Mouse (Mus musculus): ENCODE data around the gene Tcte2.

DNA sequence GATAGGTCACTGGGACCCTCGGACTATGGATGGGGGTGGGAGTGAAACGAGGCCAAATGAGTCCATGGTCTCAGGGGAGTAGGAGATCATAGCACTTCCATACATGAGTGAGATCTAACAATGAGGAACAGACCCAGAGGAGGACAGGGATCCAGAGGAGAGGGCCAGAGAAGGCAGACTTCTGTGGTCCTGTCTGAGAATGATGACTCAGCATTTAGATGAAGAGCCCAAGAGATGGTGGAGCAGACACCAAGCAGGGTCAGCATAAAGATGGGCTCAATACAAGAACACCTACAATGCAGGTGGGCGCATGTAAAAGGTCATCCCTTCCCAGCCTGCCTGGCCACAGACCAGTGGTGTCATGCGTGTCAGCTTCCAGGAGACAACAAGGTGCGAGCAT lies 41.4 kb downstream of the Tcte2 start:
- TF ChIP-seq CTCF (IDR thresholded peaks at IDR 0.05; ENCODE audit: borderline replicate concordance, control insufficient read depth, extremely low read depth, insufficient read depth, low read length, poor library complexity) = no peak
- no peak for TF ChIP-seq POLR2A (IDR thresholded peaks at IDR 0.05; ENCODE audit: control insufficient read depth, extremely low read depth, insufficient read depth, low read length, poor library complexity)
